Mouse (Mus musculus) lung, adult 18-20 months (tissue): ENCODE measurements around the gene Gm14410.
"Not testable (repeated sequence)": the region's sequence is repeated elsewhere in the genome, so short reads cannot be mapped to it uniquely, and the experiment has no call there.

Experiments used
- DNase-seq, 2 experiments: peaks; one replicate each; pipeline ENCODE4 v3.0.0; 2022; ENCODE audit warnings: mixed read lengths in 2 of 2

The Gm14410 gene

GRCm38 (mm10) chr2:177206341-177206740, at the start of gene Gm14410:
Gene Gm14410 (minus strand): TSS chr2:177206421.
- DNase-seq, result peak; percentile 90 to 92

GRCm38 (mm10) chr2:177247449-177247848, 41.2 kb upstream of the Gm14410 start:
- DNase-seq, result not testable (repeated sequence)

GRCm38 (mm10) chr2:177230461-177230860, 24.2 kb upstream of the Gm14410 start:
- not testable (repeated sequence) for DNase-seq

GRCm38 (mm10) chr2:177172749-177173148, 33.5 kb downstream of the Gm14410 start:
- not testable (repeated sequence) for DNase-seq
